Mouse (Mus musculus): ENCODE data around the gene Tppp2.

The Tppp2 gene

DNA sequence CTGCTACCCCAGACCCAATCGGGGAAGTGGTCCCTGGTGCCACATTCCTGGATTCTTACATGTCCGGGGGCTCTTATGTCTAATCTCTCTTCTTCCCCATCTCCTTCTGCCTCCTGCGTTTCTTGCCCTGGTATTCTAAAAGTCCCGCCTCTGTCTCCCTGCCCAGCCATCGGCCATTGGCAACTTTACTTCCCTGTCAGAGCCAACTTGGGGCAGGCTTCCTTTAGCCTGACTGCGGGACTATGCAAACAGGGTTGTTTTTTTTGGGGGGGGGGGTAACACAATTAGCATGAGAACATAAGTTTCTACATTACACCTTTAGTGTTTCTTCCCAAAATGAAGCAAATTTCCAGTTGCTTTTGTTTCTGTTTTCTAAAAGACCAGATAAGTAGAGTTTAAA is 25.1 kb downstream of the Tppp2 start:
- DNase-seq (ENCODE audit: low spot score in 2 of 2), result no peak

DNA sequence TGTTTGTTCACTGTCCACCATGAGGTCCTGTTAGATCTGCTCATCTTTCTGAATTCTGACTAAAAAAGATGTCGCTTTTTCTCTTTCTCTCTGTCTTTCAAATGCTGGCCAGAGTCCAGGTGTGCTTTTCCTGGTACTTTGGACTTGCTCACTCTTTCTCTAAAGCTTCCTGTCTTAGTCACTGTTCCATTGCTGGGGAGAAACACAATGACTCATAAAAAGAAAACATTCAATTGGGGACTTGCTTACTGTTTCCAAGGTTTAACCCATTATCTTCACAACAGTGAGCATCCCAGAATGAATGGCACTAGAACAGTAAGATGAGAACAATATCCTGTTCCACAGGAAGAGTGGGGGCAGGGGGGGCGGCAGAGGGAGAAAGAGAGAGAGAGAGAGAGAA is 42.1 kb downstream of the Tppp2 start:
- DNase-seq (ENCODE audit: low spot score in 2 of 2), result peak in 1 of 2 experiments; percentile 15

DNA sequence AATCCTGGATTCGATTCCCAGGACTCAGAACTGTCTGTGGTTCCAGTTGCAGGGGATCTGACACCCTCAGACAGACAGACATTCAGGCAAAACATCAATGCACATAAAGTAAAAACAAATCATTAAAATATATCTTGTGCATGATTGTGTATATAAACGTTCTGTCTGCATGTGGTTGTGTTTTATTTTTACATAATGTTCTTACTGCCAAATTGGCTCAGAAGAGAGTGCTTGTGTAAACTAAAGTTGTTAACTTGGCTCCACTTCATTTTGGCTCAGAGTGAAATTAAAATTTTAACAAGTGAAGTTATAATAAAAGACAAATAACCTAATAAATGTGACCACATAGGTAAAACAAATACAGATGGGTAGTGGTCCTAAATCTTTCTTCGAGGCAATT is 49.2 kb downstream of the Tppp2 start:
- DNase-seq (ENCODE audit: low spot score in 2 of 2), result no peak
